Mouse (Mus musculus): ENCODE data around the gene Ice1.

DNA sequence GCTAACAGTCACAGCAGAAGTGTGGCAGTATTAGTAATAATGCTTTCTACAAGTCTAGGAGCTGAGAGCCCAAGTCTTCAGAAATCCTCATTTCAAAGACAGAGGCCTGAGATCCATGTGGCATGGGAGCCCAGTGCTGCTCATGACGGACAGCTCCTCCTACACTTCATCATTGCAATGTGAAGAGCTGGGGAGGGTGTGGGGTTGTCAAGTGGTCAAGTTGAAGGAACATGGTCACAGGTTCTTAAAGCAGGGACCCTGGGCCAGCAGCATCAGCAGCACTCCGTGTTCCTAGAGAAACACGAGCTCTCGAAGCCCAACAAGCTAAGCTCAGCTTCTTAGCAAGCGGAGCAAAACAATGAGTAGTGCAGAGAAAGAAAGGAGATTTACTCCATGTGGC lies 48.4 kb upstream of the Ice1 start:
- TF ChIP-seq MYOD1 (IDR thresholded peaks at IDR 0.05; ENCODE audit: control insufficient read depth, insufficient read length, low read depth) (no peak), CTCF (IDR thresholded peaks at IDR 0.05; ENCODE audit: control insufficient read depth, insufficient read depth, insufficient read length) (no peak), MAX (IDR thresholded peaks at IDR 0.05) (no peak), USF1 (IDR thresholded peaks at IDR 0.05; ENCODE audit: low read depth) (no peak), MYOG (IDR thresholded peaks at IDR 0.05; ENCODE audit: control insufficient read depth, extremely low read depth, insufficient read length) (no peak), CEBPB (IDR thresholded peaks at IDR 0.05; ENCODE audit: low read depth) (no peak)

All from C2C12 (cell line).